Mouse (Mus musculus) liver, adult 2 months (tissue): ENCODE results near the gene Arhgap27. TPM values are rescaled to one million over a fixed set of nuclear protein-coding genes. Genes with fewer than 3 reads are reported as not detected.

Source experiments
- DNase-seq: peaks from one replicate; pipeline ENCODE4 v3.0.0-alpha.2; 2011; ENCODE audit warnings: low read depth, low spot score; ENCODE audit errors: extremely low read depth
- H3K27ac ChIP-seq: fragments of 200-500 bp; replicated peaks from 2 replicates; pipeline ENCODE4 v1.5.1; 2012; ENCODE audit warnings: low read depth, mild to moderate bottlenecking, control low read depth, inconsistent platforms, low read length; ENCODE audit not compliant: insufficient read depth
- H3K27me3 ChIP-seq: fragments of 200-500 bp; 2 replicates; pipeline ENCODE4 v1.6.1; 2012; ENCODE audit warnings: mild to moderate bottlenecking, moderate library complexity, low read length, inconsistent platforms; ENCODE audit not compliant: control insufficient read depth, insufficient read depth
- H3K36me3 ChIP-seq: fragments of 200-500 bp; 2 replicates; pipeline ENCODE4 v1.6.1; 2012; ENCODE audit warnings: low read length, inconsistent platforms; ENCODE audit not compliant: control insufficient read depth, insufficient read depth
- H3K4me1 ChIP-seq: fragments of 200-500 bp; 2 replicates; pipeline ENCODE4 v1.6.1; 2011; ENCODE audit warnings: low read length; ENCODE audit not compliant: control insufficient read depth, insufficient read depth
- H3K4me3 ChIP-seq: fragments of 200-500 bp; 2 replicates; pipeline ENCODE4 v1.5.1; 2011; ENCODE audit warnings: low read depth, mild to moderate bottlenecking, control low read depth, low read length, moderate library complexity; ENCODE audit not compliant: insufficient read depth
- H3K79me2 ChIP-seq: fragments of 200-500 bp; 2 replicates; pipeline ENCODE4 v1.6.1; 2012; ENCODE audit warnings: inconsistent platforms, mild to moderate bottlenecking, low read length, moderate library complexity; ENCODE audit not compliant: control insufficient read depth, insufficient read depth
- H3K9ac ChIP-seq: fragments of 200-500 bp; 2 replicates; pipeline ENCODE4 v1.6.1; 2012; ENCODE audit warnings: low read depth, mild to moderate bottlenecking, control low read depth, inconsistent platforms, low read length
- CTCF ChIP-seq: fragments of 200-500 bp; IDR thresholded peaks from 2 replicates; pipeline ENCODE4 v1.5.1; 2011; ENCODE audit warnings: low read depth, low read length, control low read depth
- POLR2A ChIP-seq: fragments of 200-500 bp; IDR thresholded peaks from 2 replicates; pipeline ENCODE4 v1.6.1; 2011; ENCODE audit warnings: low read length, control low read depth; ENCODE audit not compliant: insufficient read depth; ENCODE audit errors: extremely low read depth
- WGBS: fragments of 180-500 bp; shearing (Covaris S2); methylation state at CpG from one replicate; pipeline ENCODE4 v1.1.7; 2018; 5-methylcytosine and 5-hydroxymethylcytosine counted together
- polyA plus RNA-seq: library from polyadenylated mRNA; depleted of rRNA; stranded (reverse); fragments of >200 nt; gene quantifications from 2 replicates; pipeline ENCODE4 v1.2.3, GENCODE M21; 2012
- total RNA-seq: library from RNA; depleted of rRNA; stranded (reverse); fragments of >200 nt; gene quantifications from 2 replicates; pipeline ENCODE4 v1.2.3, GENCODE M21; 2014

The Arhgap27 gene
- total and polyA plus RNA-seq, 2 experiments = 0.55 to 3.0 TPM

- no peaks in the 10 kb centered on the region for H3K27me3 ChIP-seq
- TF ChIP-seq POLR2A (no peak), CTCF (no peak)
- H3K79me2 ChIP-seq = no peaks in the 10 kb centered on the region
- DNase-seq = no peak
- H3K4me3 ChIP-seq = no peak overlapping the region
- no peaks in the 10 kb centered on the region for H3K36me3 ChIP-seq
- no peaks in the 10 kb centered on the region; the same call in 1 of the 2 replicates for H3K4me1 ChIP-seq
- WGBS = 74% methylated on average over 7 of the region's 7 CpGs
- H3K27ac ChIP-seq = no peak overlapping the region
- H3K9ac ChIP-seq = no peak overlapping the region
Measured at GRCm38 (mm10) chr11:103345408-103346091, 17.9 kb downstream of the Arhgap27 start.

GRCm38 (mm10) chr11:103344494-103345332 lies 18.8 kb downstream of the Arhgap27 start:
- H3K9ac ChIP-seq = no peak overlapping the region
- H3K27ac ChIP-seq = no peak overlapping the region
- H3K4me1 ChIP-seq = no peaks in the 10 kb centered on the region; the same call in 1 of the 2 replicates
- no peaks in the 10 kb centered on the region for H3K36me3 ChIP-seq
- DNase-seq = no peak
- no peaks in the 10 kb centered on the region for H3K79me2 ChIP-seq
- no peak for TF ChIP-seq POLR2A
- peaks cover 3% of the 10 kb centered on the region; the same call in 1 of the 2 replicates for H3K27me3 ChIP-seq
- 74% methylated on average over 19 of the region's 19 CpGs for WGBS
- peak overlapping the region; percentile 22; the same call in 1 of the 2 replicates for H3K4me3 ChIP-seq

GRCm38 (mm10) chr11:103343881-103344280 lies 19.6 kb downstream of the Arhgap27 start:
- no peak for TF ChIP-seq POLR2A
- no peak for TF ChIP-seq CTCF
- no peak overlapping the region for H3K27ac ChIP-seq
- H3K4me3 ChIP-seq = no peak overlapping the region
- no peaks in the 10 kb centered on the region; the same call in 1 of the 2 replicates for H3K4me1 ChIP-seq
- no peak for DNase-seq
- peaks cover 3% of the 10 kb centered on the region; the same call in 1 of the 2 replicates for H3K27me3 ChIP-seq
- H3K79me2 ChIP-seq = no peaks in the 10 kb centered on the region
- H3K36me3 ChIP-seq = no peaks in the 10 kb centered on the region
- 97% methylated on average over 1 of the region's 1 CpGs for WGBS
- no peak overlapping the region for H3K9ac ChIP-seq

DNA sequence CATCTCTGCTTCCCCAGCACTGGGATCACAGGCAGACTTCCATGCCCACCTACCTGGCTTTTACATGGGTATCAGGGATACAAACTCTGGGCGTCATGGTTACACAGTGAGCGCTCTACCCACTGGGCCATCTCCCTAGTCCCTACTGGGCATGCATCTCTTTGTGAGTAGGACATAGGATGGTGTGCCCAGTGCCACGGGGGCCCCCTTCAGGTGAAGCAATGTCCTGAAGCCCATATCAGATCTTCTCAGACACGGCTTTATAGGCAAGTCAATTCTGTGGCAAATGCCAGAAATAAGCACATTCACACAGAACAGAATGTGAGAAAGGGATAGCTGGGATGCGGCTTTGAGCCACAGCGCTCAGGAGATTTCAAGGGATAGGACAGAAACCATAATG lies 20.4 kb downstream of the Arhgap27 start:
- no peaks in the 10 kb centered on the region for H3K36me3 ChIP-seq
- 86% methylated on average over 6 of the region's 6 CpGs for WGBS
- no peak overlapping the region for H3K27ac ChIP-seq
- DNase-seq = no peak
- no peak for TF ChIP-seq CTCF
- no peak for TF ChIP-seq POLR2A
- no peaks in the 10 kb centered on the region; the same call in 1 of the 2 replicates for H3K4me1 ChIP-seq
- H3K4me3 ChIP-seq = no peak overlapping the region
- H3K79me2 ChIP-seq = no peaks in the 10 kb centered on the region
- no peak overlapping the region for H3K9ac ChIP-seq
- H3K27me3 ChIP-seq = peaks cover 3% of the 10 kb centered on the region; the same call in 1 of the 2 replicates

DNA sequence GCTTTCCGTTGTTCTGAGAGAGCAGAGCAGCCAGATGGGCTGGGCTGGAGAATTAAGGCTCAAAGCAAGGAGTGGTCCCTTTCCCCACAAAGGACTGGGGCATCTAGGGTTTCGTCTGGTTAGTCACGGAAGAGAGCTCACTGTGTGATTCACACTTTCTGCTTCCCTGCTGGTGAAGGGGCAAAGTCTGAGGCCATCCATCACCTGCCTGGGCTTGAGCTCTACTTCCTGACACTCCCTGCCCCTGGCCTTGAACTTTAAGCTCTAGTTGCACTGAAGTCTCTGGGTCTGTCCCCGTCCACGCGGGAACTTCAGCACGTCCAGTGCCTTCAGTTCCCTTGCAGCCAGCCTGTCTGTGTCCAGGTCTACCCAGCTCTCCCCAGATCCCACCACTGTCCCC lies 22.8 kb downstream of the Arhgap27 start:
- H3K79me2 ChIP-seq = no peaks in the 10 kb centered on the region
- H3K4me3 ChIP-seq = no peak overlapping the region
- H3K4me1 ChIP-seq = no peaks in the 10 kb centered on the region; the same call in 1 of the 2 replicates
- no peak overlapping the region for H3K9ac ChIP-seq
- DNase-seq = no peak
- 31% methylated on average over 7 of the region's 7 CpGs for WGBS
- no peaks in the 10 kb centered on the region for H3K36me3 ChIP-seq
- peaks cover 3% of the 10 kb centered on the region; the same call in 1 of the 2 replicates for H3K27me3 ChIP-seq
- no peak for TF ChIP-seq CTCF
- no peak for TF ChIP-seq POLR2A
- H3K27ac ChIP-seq = no peak overlapping the region
